Mouse (Mus musculus): ENCODE measurements around the gene Rnps1. TPM values are rescaled to one million over a fixed set of nuclear protein-coding genes. Genes with fewer than 3 reads are reported as not detected.
"Not testable (repeated sequence)": the region's sequence is repeated elsewhere in the genome, so short reads cannot be mapped to it uniquely, and the experiment has no call there.

Gene Rnps1
- total RNA-seq, 1 experiment from 2014 or later: 160 TPM

DNA sequence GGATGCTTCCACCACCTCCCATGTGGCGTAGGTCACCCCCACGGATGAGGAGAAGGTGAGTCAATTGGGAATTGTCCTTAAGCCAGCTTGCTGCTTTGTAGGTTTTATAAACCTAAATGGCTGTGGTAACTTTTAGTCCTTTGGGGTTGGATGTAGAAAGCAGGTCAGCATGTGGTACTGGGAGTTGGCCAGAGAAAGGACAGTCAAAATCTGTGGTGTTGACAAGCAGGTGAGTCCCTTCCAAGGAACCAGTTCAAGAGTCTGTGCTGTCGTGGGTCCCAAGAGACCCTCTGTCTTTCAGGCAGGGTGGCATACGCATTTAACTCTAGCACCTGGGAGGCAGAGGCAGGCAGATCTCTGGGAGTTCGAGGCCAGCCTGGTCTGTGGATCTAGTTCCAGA, 10.1 kb downstream of the Rnps1 start:
- no peak for ATAC-seq (replicated peaks in 1 of 2; ENCODE audit: insufficient read depth in 1 of 2, low FRiP score in 2 of 2, low TSS enrichment in 1 of 2, low read depth in 1 of 2, poor library complexity in 2 of 2, severe bottlenecking in 2 of 2)

DNA sequence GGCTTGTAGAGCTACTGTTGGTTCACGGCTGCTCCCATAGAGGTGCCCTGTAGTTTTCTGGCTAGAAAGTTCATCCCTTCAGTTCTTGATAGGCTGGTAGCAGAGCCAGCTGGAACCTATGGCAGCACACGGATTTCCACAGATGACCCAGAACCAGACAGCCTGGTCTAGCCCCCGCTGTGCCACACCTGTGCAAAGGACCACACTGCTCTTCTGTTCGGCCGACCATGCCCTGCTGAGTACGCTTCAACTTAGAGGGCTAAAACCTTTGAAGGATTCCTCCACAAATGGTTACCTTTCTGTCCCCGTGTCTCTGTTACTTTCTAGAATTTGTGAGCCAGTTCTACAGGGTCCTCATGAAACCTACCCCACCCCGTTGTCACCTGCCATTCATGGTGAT, 11.0 kb downstream of the Rnps1 start:
- ATAC-seq (replicated peaks in 1 of 2; ENCODE audit: insufficient read depth in 1 of 2, low FRiP score in 2 of 2, low TSS enrichment in 1 of 2, low read depth in 1 of 2, poor library complexity in 2 of 2, severe bottlenecking in 2 of 2): not testable (repeated sequence)

DNA sequence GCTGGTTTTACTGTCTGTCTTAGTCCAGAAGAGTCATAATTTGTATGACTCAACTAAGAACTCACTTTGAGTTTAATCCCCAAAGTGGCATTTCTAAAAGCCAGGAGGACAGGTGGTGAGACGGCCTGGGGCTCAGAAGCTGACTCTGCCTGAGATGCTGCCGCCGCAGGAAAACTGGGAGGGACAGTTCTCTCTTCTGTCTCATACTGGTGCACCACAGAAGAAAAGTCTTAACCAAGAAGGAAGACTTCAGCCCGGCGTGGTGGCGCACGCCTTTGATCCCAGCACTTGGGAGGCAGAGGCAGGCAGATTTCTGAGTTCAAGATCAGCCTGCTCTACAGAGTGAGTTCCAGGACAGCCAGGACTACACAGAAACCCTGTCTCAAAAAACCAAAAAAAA, 11.5 kb downstream of the Rnps1 start:
- ATAC-seq (replicated peaks in 1 of 2; ENCODE audit: insufficient read depth in 1 of 2, low FRiP score in 2 of 2, low TSS enrichment in 1 of 2, low read depth in 1 of 2, poor library complexity in 2 of 2, severe bottlenecking in 2 of 2): no peak

DNA sequence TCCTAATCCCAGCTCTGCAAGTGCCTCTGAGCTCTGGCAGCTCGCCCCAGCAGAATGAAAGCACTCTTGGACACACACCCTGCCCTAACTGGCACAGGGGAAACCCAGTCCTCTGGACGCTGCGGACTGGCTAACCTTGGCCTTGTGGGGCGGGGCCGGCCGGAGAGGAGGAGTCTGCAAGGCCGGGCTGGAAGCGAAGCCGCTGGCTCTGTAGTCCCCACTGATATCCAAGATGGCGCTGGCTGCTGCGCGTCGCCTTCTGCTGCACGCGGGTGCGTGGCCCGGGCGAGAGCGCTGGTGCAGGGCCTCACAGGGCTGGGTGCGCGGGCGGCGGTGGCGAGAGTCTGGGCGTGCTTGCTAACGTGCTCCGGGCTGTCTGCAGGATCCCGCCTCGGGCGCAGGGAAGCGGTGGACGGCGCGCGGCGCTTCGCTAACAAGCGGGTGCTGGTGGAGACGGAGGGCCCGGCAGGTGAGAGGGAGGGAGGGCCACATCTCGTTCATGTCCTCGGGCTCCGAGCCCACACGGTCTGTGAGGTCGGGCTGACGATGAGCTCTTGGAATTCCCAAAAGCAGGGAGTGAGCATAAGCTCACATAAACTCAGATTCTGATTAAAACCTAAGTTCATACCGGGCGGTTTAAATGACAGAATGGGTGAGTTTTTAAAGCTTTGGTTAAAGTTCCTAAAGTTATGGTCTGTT, 12.3 kb downstream of the Rnps1 start, which contains the start of gene Eci1:
Eci1 (plus strand) TSS at position 171 of the 699 bp plus-strand sequence.
- ATAC-seq (replicated peaks in 1 of 2; ENCODE audit: insufficient read depth in 1 of 2, low FRiP score in 2 of 2, low TSS enrichment in 1 of 2, low read depth in 1 of 2, poor library complexity in 2 of 2, severe bottlenecking in 2 of 2): peak; percentile 98

DNA sequence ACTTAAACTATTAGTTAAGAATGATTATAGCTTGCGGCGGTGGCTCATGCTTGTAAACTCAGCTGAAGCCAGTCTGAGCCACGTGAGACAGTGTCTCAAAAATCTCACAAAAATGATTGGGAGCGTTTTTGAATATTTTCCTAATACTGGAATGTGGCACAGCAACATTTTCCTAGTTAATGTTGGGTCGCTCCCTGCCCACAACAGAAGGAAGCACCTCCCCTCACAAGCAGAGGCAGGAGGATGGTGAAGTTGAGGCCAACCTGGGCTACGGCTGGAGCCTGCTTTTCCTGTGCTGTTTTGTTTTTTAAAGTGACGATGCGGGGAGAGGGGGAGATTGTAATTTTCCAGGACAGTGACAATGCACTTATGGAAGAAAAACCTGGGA, 12.8 kb downstream of the Rnps1 start:
- ATAC-seq (replicated peaks in 1 of 2; ENCODE audit: insufficient read depth in 1 of 2, low FRiP score in 2 of 2, low TSS enrichment in 1 of 2, low read depth in 1 of 2, poor library complexity in 2 of 2, severe bottlenecking in 2 of 2): no peak

DNA sequence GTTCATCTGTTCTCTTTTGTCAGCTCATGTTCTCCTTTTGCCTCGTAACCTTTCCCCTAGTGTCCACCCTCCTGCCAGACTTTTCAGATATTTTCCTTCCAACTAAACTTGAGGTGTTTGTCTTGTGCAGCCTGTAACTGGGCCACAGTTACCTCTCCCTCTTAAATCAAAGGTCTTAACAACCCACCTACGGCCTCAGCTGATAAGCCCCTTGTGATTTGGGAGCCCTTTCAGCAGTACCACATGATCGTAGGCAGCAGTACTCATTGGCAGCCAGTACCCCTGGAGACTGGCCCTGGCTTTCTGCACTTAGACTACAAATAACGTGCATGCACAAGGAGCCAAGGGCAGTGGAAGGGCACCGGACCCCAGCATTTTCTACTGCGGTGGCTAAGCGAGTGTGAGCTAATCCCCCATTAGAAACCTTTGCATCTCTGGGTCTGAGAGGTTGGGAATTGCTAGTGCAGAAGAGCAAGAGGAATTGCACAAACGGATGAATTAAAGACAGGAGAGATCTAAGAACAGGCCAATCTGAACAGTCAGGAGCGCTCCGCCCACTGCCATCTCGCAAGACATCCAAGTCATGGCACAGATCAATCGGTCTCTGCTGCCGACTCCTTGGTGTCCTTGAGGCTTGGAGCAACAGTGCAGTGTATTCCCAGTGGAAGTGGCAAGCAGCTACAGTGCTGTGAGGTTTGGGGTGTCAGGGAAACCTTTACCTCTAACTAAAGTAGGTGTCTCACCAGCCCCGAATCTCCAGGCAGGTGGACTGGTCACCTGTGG, 15.0 kb downstream of the Rnps1 start:
- no peak for ATAC-seq (replicated peaks in 1 of 2; ENCODE audit: insufficient read depth in 1 of 2, low FRiP score in 2 of 2, low TSS enrichment in 1 of 2, low read depth in 1 of 2, poor library complexity in 2 of 2, severe bottlenecking in 2 of 2)

DNA sequence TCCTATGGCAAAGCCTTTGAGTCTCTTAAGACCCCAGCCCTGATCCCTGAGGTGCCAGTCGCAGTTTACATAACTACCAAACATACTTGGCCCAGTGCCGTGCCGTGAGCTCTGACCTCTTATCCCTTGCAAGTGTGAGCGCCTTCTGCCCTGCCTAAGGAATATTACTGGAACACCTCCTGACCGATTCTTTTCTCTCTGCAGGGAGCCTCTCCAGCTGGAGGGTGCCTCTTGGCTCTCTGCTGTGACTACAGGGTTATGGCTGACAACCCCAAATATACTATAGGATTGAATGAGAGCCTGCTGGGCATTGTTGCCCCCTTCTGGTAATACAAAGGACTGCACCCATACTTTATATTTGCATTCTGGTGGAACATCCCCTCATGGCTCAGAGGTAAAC, 22.7 kb downstream of the Rnps1 start:
- ATAC-seq (replicated peaks in 1 of 2; ENCODE audit: insufficient read depth in 1 of 2, low FRiP score in 2 of 2, low TSS enrichment in 1 of 2, low read depth in 1 of 2, poor library complexity in 2 of 2, severe bottlenecking in 2 of 2): peak; percentile 72 to 78

DNA sequence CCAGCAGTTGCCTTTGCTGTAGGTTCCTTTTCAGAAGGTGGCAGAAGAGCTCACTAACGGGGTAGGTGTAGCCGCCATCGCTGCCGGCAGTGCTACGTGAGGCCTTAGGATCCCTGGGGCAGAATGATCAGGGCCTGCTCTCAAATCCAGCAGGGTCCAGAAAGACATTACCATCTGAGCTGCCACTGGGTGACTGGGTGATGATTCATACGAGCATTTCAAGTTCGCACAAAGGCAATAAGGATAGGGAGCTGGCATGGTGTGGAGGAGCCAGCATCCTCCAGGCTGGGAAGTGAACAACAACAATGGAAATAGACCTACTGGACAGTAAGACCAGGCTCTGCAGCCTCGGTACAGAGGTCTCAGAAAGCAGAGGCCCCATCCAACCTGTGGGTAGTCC, 26.0 kb downstream of the Rnps1 start:
- ATAC-seq (replicated peaks in 1 of 2; ENCODE audit: insufficient read depth in 1 of 2, low FRiP score in 2 of 2, low TSS enrichment in 1 of 2, low read depth in 1 of 2, poor library complexity in 2 of 2, severe bottlenecking in 2 of 2): no peak

DNA sequence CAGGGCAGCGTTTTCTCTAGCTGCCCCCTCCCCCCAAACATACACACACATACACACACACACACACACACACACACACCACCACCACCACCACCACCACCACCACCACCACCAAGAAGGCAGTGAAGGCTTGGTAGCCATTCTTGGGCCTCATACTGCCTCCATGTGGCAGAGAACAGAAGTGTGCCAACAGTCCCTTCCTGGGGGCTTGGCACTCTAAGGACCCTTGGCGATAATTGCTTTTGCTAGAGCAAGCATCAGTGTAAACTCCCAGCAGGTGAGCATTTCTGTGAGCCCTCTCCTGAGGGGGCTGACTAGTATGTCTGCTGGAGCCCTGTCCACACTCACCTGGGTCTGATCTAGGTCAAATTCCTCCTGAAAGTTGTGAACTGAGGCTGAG, 26.8 kb downstream of the Rnps1 start:
- no peak for ATAC-seq (replicated peaks in 1 of 2; ENCODE audit: insufficient read depth in 1 of 2, low FRiP score in 2 of 2, low TSS enrichment in 1 of 2, low read depth in 1 of 2, poor library complexity in 2 of 2, severe bottlenecking in 2 of 2)

DNA sequence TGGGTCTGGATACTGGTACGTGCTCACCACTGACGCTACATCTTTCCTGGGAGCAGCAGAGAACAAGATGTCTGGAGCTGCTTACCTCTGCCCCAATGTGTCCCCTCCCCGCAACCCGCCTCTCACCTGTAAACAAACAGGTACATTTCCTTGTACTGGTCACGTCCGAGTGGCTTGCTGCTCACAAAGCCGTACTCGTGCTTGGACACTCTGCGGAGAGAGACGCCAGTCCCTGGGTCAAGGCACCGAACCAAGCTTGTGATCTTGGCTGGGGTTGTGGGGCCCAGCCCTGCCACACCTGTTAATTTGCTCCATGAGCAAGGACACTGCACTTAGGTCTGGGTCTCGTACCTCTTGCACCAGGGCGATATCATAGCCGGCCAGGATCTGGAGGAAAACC, 27.7 kb downstream of the Rnps1 start:
- ATAC-seq (replicated peaks in 1 of 2; ENCODE audit: insufficient read depth in 1 of 2, low FRiP score in 2 of 2, low TSS enrichment in 1 of 2, low read depth in 1 of 2, poor library complexity in 2 of 2, severe bottlenecking in 2 of 2): no peak

DNA sequence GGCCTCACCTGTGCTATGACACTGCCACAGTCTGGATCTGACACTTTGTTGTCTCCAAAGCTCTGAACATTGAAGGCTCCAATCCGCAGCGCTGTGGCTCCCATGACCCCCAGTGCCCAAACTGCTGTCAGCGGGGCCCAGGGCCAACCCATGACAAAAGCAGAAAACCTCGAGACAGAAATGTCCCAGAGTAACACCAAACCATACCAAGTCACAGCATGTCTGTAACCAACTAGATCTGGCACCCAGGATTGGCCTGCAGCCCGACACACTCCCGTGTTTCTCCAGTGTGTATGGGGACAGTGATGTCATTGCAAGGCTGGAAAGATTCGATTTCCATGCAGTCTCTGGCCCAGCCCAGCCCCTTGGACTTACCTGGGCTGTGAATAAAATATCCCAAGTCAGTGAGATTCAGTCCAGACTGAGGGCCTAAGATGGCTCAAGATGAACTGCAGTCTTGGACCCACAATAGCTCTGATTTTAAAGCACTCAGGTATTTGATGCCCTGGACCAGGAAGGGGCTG, 28.3 kb downstream of the Rnps1 start, which contains the start of gene Dnase1l2:
Dnase1l2 (minus strand) TSS at position 474 of the 524 bp plus-strand sequence.
- ATAC-seq (replicated peaks in 1 of 2; ENCODE audit: insufficient read depth in 1 of 2, low FRiP score in 2 of 2, low TSS enrichment in 1 of 2, low read depth in 1 of 2, poor library complexity in 2 of 2, severe bottlenecking in 2 of 2): no peak

DNA sequence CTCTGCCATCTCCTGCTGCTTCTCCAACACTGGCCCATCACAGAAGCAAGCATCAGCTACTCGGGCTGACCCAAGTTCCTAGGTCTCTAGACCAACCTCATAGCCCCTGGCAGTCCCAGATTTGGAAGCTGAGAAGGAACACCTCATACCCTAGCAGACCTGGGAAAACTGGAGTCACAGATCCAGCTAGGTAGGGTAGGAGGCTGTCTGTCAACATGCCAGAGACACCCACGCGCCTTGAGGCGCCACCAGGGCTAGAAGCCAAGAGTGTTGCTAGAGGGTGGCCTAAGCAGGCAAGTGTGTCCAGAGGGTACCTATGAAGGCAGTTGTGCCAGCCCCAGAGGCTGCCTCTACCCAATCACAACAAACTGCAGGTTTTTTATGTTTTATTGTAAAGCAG, 29.0 kb downstream of the Rnps1 start:
- ATAC-seq (replicated peaks in 1 of 2; ENCODE audit: insufficient read depth in 1 of 2, low FRiP score in 2 of 2, low TSS enrichment in 1 of 2, low read depth in 1 of 2, poor library complexity in 2 of 2, severe bottlenecking in 2 of 2): no peak

DNA sequence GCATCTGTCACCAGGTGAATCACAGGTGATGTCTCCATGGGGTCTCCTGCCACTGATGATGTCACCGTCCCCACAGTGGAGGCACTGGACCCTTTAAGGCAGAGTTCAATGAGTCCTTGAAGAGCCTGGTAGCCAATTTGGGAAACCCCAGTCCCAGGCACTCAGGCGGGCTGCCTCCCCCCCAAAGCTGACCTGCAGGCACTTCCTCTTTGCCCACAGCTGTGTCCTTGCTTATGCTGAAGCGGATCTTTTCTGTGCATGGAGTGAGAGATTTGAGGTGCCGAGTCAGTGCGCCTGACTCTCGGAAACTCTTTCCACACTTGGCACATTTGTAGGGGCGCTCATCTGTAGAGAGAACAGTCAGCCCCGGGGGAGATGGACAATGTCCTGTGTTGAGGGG, 32.2 kb downstream of the Rnps1 start:
- peak; percentile 25 to 43 for ATAC-seq (replicated peaks in 1 of 2; ENCODE audit: insufficient read depth in 1 of 2, low FRiP score in 2 of 2, low TSS enrichment in 1 of 2, low read depth in 1 of 2, poor library complexity in 2 of 2, severe bottlenecking in 2 of 2)

DNA sequence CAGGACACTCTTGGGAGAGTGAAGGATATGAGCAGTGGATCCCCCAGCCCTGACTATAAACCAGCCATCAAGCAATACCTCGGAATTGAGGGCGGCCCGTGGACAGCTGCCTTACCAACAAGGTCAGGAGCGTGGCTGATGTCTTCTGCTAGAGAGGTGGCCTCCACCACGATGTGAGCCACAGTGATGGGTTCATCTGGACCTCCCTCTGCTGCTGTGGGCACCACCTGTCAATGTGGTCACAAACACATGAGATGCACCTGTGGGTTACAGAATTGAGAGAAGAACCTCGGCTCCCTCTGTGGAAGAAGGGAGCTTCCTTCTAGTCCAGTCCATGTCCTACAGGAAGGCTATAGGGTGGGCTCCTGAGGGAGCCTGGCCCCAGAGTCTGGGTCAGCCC, 35.1 kb downstream of the Rnps1 start:
- no peak for ATAC-seq (replicated peaks in 1 of 2; ENCODE audit: insufficient read depth in 1 of 2, low FRiP score in 2 of 2, low TSS enrichment in 1 of 2, low read depth in 1 of 2, poor library complexity in 2 of 2, severe bottlenecking in 2 of 2)

DNA sequence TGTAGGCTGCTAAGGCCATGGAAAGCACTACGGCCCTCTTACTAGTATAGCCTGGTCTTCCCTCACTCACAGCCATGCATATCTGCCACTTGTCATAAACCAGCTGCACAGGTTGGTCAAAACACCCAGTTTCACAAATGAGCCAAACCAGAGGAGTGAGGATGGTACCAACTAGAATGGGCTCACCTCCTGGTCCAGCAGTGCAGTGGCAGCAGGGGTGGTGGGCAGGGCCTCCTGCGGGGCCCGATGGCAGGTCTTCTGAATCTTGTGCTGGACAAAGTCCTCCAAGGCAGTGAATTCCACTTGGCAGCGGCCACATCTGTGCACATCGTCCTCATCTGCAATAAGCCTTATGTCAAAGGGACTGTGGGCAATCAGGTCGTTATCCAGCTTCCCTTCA, 36.9 kb downstream of the Rnps1 start:
- ATAC-seq (replicated peaks in 1 of 2; ENCODE audit: insufficient read depth in 1 of 2, low FRiP score in 2 of 2, low TSS enrichment in 1 of 2, low read depth in 1 of 2, poor library complexity in 2 of 2, severe bottlenecking in 2 of 2): no peak

DNA sequence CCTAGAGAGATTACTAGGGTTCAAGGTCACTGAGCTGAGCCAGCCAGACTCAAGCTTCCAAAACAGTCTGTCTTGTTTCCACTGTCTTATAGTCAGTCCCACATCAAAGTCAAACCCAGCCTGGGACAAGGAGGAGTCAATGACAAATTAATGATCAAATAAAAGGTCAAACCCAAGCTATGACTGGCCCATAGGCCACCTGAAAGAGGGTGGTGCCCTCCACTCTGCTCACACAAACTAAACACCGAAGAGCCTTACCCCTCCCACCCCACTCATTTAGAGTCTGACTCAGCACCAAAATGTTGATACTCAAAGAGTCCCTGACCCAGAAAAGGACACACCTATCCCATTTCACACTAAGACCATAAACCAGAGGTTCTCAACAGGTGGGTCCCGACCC, 39.0 kb downstream of the Rnps1 start:
- no peak for ATAC-seq (replicated peaks in 1 of 2; ENCODE audit: insufficient read depth in 1 of 2, low FRiP score in 2 of 2, low TSS enrichment in 1 of 2, low read depth in 1 of 2, poor library complexity in 2 of 2, severe bottlenecking in 2 of 2)

DNA sequence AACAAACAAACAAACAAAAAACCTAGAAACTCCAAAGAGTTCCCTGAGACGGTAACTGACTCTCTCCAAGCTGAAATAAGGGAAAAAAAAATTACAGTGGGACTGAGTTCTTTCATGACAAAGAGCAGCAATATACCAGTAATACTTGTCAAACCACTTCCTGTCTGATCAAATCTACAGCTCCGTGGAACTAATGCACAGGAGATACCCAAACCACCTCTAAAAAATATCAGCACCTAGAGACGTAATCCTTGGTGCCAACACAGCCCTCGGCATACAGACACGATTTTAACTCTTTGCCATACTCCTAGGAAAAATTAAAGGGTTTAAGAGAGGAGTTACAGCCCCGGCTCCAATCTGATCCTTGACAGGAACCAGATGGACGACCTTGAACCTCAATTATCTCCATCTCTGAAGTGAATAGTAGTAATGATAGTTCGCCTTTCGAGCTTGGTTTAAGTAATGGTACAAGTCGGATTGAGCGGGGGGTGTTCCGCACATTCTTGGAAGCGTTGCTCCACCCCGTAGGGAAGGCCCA, 39.9 kb downstream of the Rnps1 start:
- ATAC-seq (replicated peaks in 1 of 2; ENCODE audit: insufficient read depth in 1 of 2, low FRiP score in 2 of 2, low TSS enrichment in 1 of 2, low read depth in 1 of 2, poor library complexity in 2 of 2, severe bottlenecking in 2 of 2): peak; percentile 1; a peak in 1 of 4 replicates

Measured in hematopoietic stem cell, adult 5-6 weeks (primary cell).